Mouse (Mus musculus): ENCODE data around the gene Micu2. TPM values are rescaled to one million over a fixed set of nuclear protein-coding genes. Genes with fewer than 3 reads are reported as not detected.

Micu2 gene
- polyA plus RNA-seq, 1 experiment from 2014 or later = 58.2 TPM

GRCm38 (mm10) chr14:57982450-57982849, 16.6 kb downstream of the Micu2 start:
- DNase-seq (ENCODE audit: extremely low spot score, low spot score) = no peak
- Histone ChIP-seq H3K4me1 (peaks cover 36% of the 10 kb centered on the region), H3K4me3 (no peak overlapping the region), H3K9me3 (peaks cover 3% of the 10 kb centered on the region; the same call in 1 of the 2 replicates), H3K27me3 (ENCODE audit: poor library complexity, severe bottlenecking) (no peaks in the 10 kb centered on the region), H3K27ac (0 out of 2 replicates have a peak overlapping the region, but pooled peaks have one; percentile 17), H3K36me3 (replicated peaks) (peaks cover 5% of the 10 kb centered on the region)
- 13% methylated on average over 7 of the region's 7 CpGs for WGBS

GRCm38 (mm10) chr14:57981720-57982418, 17.2 kb downstream of the Micu2 start:
- Histone ChIP-seq H3K27ac (peak overlapping the region; percentile 51), H3K4me1 (peaks cover 36% of the 10 kb centered on the region), H3K4me3 (peak overlapping the region; percentile 16; the same call in 1 of the 2 replicates), H3K9me3 (no peaks in the 10 kb centered on the region), H3K27me3 (ENCODE audit: poor library complexity, severe bottlenecking) (no peaks in the 10 kb centered on the region), H3K36me3 (replicated peaks) (no peaks in the 10 kb centered on the region)
- WGBS = 33% methylated on average over 14 of the region's 14 CpGs
- DNase-seq (ENCODE audit: extremely low spot score, low spot score) = peak; percentile 49

DNA sequence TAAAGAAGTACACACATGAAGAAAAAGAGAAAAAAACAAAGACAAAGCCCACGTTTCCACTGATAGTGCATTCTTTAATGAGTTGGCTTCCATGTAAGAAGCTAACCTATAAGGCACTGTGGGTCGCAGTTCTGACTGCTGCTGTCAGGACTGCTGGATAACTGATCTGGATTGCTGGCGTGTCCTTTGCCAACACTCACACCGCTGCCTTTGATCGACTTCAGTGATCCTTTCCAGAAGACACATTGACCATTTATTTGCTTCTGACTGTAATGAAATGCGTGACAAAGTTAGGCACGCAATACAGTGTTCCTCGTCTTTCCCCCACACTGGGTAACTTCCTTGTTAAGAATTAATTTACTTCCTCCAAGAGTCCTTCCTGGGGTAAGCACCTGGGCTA, 18.3 kb downstream of the Micu2 start:
- H3K4me1 ChIP-seq = peaks cover 36% of the 10 kb centered on the region
- 89% methylated on average over 8 of the region's 8 CpGs for WGBS
- no peaks in the 10 kb centered on the region for H3K9me3 ChIP-seq
- no peak for DNase-seq (ENCODE audit: extremely low spot score, low spot score)
- no peaks in the 10 kb centered on the region for H3K27me3 ChIP-seq (ENCODE audit: poor library complexity, severe bottlenecking)
- H3K36me3 ChIP-seq (replicated peaks) = no peaks in the 10 kb centered on the region
- no peak overlapping the region for H3K27ac ChIP-seq
- H3K4me3 ChIP-seq = no peak overlapping the region

DNA sequence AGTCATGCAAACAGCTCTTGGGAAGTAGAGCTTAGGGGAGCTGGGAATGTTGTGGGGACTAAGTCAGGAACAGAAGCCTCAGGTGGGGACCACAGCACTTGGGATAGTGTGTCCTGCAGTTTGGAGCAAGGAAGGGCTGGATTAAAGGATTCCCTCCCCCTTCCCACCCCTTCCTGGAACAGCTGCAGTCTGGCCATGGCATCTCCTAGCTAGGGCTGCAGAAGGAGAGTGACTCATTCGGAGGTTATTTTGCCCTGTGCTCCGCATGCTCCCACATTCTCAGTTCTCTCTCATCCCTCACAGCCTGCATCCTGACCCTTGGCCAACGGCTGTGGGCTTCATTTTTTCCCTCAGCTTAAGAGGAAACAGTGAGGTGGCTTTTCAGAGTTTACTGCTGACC, 18.9 kb downstream of the Micu2 start:
- H3K36me3 ChIP-seq (replicated peaks) = no peaks in the 10 kb centered on the region
- no peak for DNase-seq (ENCODE audit: extremely low spot score, low spot score)
- no peak overlapping the region for H3K27ac ChIP-seq
- no peaks in the 10 kb centered on the region for H3K27me3 ChIP-seq (ENCODE audit: poor library complexity, severe bottlenecking)
- H3K4me1 ChIP-seq = peaks cover 36% of the 10 kb centered on the region
- H3K4me3 ChIP-seq = no peak overlapping the region
- WGBS = 57% methylated on average over 3 of the region's 3 CpGs
- H3K9me3 ChIP-seq = no peaks in the 10 kb centered on the region

DNA sequence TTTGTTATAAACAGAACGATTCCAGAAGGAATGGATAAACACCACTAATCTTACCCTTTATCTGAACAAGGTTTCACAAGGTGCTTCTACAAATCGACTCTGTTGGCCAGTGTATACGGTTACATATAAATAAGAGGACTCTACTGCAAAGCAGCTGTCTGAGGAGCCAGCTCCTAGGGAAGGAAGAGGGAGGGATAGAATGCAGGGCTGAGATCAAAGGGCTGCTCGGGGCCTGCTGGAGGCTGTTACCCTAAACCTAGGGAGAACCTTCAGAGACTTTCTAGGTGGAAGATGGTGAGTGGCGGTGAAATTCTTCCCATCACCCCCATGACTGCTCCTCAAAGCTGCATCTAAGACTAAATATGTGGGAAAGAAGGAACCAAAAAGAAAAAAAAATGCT, 20.9 kb downstream of the Micu2 start:
- H3K36me3 ChIP-seq (replicated peaks) = no peaks in the 10 kb centered on the region
- no peaks in the 10 kb centered on the region for H3K9me3 ChIP-seq
- H3K4me3 ChIP-seq = no peak overlapping the region
- no peak overlapping the region for H3K27ac ChIP-seq
- no peaks in the 10 kb centered on the region for H3K27me3 ChIP-seq (ENCODE audit: poor library complexity, severe bottlenecking)
- 46% methylated on average over 5 of the region's 5 CpGs for WGBS
- peaks cover 42% of the 10 kb centered on the region for H3K4me1 ChIP-seq
- DNase-seq (ENCODE audit: extremely low spot score, low spot score) = no peak

DNA sequence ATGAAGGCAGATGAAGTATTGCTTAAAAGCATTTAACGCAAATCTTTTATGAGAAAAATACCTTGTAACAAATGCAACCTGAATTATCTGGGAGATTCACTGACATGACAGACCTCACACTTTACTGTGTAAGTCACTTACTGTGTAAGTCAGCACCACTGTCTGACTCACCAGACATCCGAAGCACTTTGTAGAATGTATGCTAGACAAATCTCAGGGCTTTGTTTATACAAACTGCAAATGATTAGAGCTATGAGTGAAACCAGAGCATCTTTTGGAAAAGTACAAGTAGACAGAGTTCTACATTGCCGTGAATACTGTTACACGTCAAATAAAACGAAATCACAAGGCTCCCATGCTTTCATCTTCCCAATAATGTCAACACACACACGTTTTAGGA, 23.4 kb downstream of the Micu2 start:
- Histone ChIP-seq H3K27ac (no peak overlapping the region), H3K36me3 (replicated peaks) (no peaks in the 10 kb centered on the region), H3K4me3 (no peak overlapping the region), H3K9me3 (no peaks in the 10 kb centered on the region), H3K27me3 (ENCODE audit: poor library complexity, severe bottlenecking) (no peaks in the 10 kb centered on the region), H3K4me1 (peaks cover 27% of the 10 kb centered on the region)
- 79% methylated on average over 6 of the region's 6 CpGs for WGBS
- DNase-seq (ENCODE audit: extremely low spot score, low spot score) = no peak

DNA sequence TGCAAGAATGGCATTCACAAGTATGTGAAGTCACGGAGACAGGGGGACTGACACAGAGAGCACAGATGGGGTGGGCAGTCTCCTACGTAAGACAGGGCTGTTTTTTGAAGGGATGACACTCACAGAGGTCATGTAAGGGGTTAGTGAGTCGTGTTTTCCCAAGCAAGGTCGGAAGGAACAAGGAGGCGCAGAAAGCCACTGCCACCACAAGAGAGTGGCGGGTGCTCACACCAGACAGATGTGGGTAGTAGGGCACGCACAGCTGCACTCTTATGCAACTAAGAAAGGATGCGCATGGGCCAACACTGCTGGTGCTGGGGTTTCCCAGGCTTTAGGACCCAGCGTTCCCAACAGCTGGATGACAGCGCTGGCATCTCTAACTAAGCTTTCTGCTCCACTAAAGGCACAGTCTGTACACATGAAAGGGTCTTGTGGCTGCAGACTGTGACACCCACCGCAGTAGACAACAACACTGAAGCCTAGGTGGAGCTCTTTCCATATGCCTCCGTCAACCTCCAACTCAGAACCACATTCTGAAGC, 27.0 kb downstream of the Micu2 start:
- no peak for DNase-seq (ENCODE audit: extremely low spot score, low spot score)
- no peak overlapping the region for H3K4me3 ChIP-seq
- peaks cover 13% of the 10 kb centered on the region; the same call in 1 of the 2 replicates for H3K4me1 ChIP-seq
- H3K27me3 ChIP-seq (ENCODE audit: poor library complexity, severe bottlenecking) = no peaks in the 10 kb centered on the region
- H3K36me3 ChIP-seq (replicated peaks) = peaks cover 3% of the 10 kb centered on the region; the same call in 1 of the 2 replicates
- 77% methylated on average over 12 of the region's 12 CpGs for WGBS
- no peak overlapping the region for H3K27ac ChIP-seq
- no peaks in the 10 kb centered on the region for H3K9me3 ChIP-seq

DNA sequence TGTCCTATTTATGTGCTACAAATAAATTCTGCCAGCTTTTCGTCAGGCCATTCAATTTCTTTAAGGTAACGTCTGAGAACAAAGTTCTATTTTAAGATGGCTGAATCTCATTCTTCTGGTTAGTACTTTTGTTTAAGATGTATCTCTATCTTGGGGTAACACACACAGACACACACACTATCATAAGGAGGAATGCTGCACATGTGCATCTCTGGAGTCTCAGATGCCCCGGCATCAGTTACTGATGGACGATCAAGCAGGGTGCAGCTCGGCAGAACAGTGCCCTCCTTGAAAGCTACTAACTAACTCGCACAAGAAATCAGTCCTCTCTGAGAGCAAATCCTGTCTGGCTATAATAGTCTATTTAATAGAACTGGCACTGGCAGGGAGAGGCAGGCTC, 30.2 kb downstream of the Micu2 start:
- WGBS = 92% methylated on average over 6 of the region's 6 CpGs
- peaks cover 3% of the 10 kb centered on the region; the same call in 1 of the 2 replicates for H3K36me3 ChIP-seq (replicated peaks)
- H3K4me3 ChIP-seq = no peak overlapping the region
- H3K27me3 ChIP-seq (ENCODE audit: poor library complexity, severe bottlenecking) = no peaks in the 10 kb centered on the region
- no peak overlapping the region for H3K27ac ChIP-seq
- peaks cover 10% of the 10 kb centered on the region; the same call in 1 of the 2 replicates for H3K4me1 ChIP-seq
- no peak for DNase-seq (ENCODE audit: extremely low spot score, low spot score)
- no peaks in the 10 kb centered on the region for H3K9me3 ChIP-seq

GRCm38 (mm10) chr14:57967080-57967797, 31.8 kb downstream of the Micu2 start:
- DNase-seq (ENCODE audit: extremely low spot score, low spot score) = no peak
- WGBS = 85% methylated on average over 4 of the region's 4 CpGs

DNA sequence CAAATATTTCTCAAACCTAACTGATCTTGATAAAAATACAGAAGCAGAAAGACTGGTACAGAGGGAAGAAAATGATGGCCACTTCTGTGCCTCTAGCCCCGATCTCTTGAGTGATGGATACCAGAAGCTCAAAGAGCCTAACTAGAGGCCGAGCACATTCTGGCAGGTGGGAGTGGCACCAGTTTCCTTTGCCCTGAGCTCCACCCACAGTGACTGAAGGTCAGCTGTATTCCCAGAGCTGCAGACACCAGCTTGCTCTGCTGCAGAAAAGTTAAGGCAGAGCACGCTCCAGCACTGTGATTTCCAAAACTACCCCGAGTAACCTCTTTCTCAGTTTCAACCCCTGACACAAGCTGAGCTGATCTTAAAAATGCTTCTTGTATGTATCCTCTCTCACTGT, 37.2 kb downstream of the Micu2 start:
- no peaks in the 10 kb centered on the region for H3K9me3 ChIP-seq
- no peak overlapping the region for H3K4me3 ChIP-seq
- no peak for DNase-seq (ENCODE audit: extremely low spot score, low spot score)
- H3K4me1 ChIP-seq = no peaks in the 10 kb centered on the region
- no peaks in the 10 kb centered on the region for H3K27me3 ChIP-seq (ENCODE audit: poor library complexity, severe bottlenecking)
- H3K27ac ChIP-seq = no peak overlapping the region
- no peaks in the 10 kb centered on the region for H3K36me3 ChIP-seq (replicated peaks)
- WGBS = 79% methylated on average over 4 of the region's 4 CpGs

More at GRCm38 (mm10) chr14:57967080-57967797, 31.8 kb downstream of the Micu2 start:
- H3K4me3 ChIP-seq = no peak overlapping the region
- H3K9me3 ChIP-seq = no peaks in the 10 kb centered on the region
- H3K27me3 ChIP-seq (ENCODE audit: poor library complexity, severe bottlenecking) = no peaks in the 10 kb centered on the region
- peaks cover 5% of the 10 kb centered on the region; the same call in 1 of the 2 replicates for H3K4me1 ChIP-seq
- no peak overlapping the region for H3K27ac ChIP-seq
- H3K36me3 ChIP-seq (replicated peaks) = peaks cover 3% of the 10 kb centered on the region; the same call in 1 of the 2 replicates

DNA sequence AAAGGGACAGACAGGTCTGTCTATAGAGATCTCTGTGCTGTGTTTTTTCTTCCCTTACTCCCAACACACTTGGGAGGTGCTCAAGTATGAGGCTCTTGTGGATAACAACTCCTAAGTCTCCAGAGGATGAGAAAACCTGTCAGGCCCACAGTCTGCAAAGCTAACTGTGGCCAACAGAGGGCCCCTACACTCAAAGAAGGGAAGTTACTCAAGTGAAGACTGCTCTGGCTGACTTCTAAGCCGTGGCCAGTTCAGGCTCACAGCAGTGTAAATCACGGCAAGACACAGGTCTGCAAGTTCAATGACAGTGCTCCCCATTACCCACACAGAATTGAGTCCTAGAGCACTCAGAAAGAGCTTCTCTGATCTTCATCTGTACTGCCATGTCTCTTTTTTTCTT, 48.0 kb downstream of the Micu2 start:
- Histone ChIP-seq H3K4me3 (no peak overlapping the region), H3K27ac (no peak overlapping the region), H3K9me3 (no peaks in the 10 kb centered on the region), H3K27me3 (ENCODE audit: poor library complexity, severe bottlenecking) (no peaks in the 10 kb centered on the region), H3K36me3 (replicated peaks) (peaks cover 9% of the 10 kb centered on the region), H3K4me1 (peaks cover 5% of the 10 kb centered on the region)
- DNase-seq (ENCODE audit: extremely low spot score, low spot score) = no peak
- 42% methylated on average over 2 of the region's 2 CpGs for WGBS

DNA sequence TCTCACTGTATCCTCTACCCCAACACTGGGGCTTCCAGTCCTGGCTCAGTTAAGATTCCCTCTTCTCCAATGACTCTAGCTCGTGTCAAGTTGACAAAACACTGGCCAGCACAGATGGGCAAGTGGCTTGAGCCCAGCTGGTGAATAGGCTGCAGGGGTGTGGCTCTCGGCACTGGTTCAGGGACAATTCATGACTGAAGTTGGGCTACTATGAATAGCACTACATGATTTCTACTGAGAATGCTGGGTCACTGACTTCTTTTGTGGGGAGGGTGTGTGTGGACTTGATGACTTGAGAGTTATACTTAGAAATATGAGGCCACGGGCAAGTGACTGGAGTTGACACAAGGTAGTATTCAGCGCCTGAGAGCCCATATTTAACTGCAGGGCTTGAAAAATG, 53.2 kb downstream of the Micu2 start:
- WGBS = 85% methylated on average over 4 of the region's 4 CpGs
- no peaks in the 10 kb centered on the region for H3K9me3 ChIP-seq
- no peak for DNase-seq (ENCODE audit: extremely low spot score, low spot score)
- H3K27ac ChIP-seq = no peak overlapping the region
- peaks cover 23% of the 10 kb centered on the region for H3K36me3 ChIP-seq (replicated peaks)
- no peaks in the 10 kb centered on the region for H3K4me1 ChIP-seq
- no peaks in the 10 kb centered on the region for H3K27me3 ChIP-seq (ENCODE audit: poor library complexity, severe bottlenecking)
- no peak overlapping the region for H3K4me3 ChIP-seq

DNA sequence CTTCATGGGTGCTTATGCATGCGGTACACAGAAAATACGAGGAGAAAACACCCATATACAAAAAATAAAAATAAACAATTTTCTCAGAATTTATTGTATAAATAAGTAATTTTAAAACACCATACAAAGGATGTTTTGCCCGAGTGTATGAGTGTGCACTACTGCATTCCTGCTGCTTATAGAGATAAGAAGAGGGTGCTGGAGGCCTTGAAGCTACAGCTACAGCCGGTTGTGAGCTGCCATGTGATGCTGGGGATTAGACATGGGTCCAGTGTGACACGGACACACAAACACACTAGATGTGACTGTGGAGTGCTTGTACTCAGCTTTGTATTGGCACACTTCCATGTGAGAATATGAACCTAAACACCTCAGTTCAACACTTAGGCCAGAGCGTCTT, 61.8 kb downstream of the Micu2 start:
- DNase-seq (ENCODE audit: extremely low spot score, low spot score) = no peak
- 92% methylated on average over 6 of the region's 6 CpGs for WGBS
- no peaks in the 10 kb centered on the region for H3K4me1 ChIP-seq
- no peaks in the 10 kb centered on the region for H3K27me3 ChIP-seq (ENCODE audit: poor library complexity, severe bottlenecking)
- H3K4me3 ChIP-seq = no peak overlapping the region
- H3K9me3 ChIP-seq = no peaks in the 10 kb centered on the region
- H3K36me3 ChIP-seq (replicated peaks) = peaks cover 7% of the 10 kb centered on the region; the same call in 1 of the 2 replicates
- no peak overlapping the region for H3K27ac ChIP-seq
